Mouse (Mus musculus) forebrain, embryonic 10.5 days (tissue): ENCODE results near the gene Pbxip1. TPM values are rescaled to one million over a fixed set of nuclear protein-coding genes. Genes with fewer than 3 reads are reported as not detected.

Experiments used
- DNase-seq: peaks from one replicate; pipeline ENCODE4 v3.0.0-alpha.2; 2017; ENCODE audit warnings: low spot score; ENCODE audit errors: extremely low spot score
- H3K27ac ChIP-seq: fragments of 300-500 bp; sonication (generic); 2 replicates; pipeline ENCODE4 v1.5.1; 2016; ENCODE audit warnings: mild to moderate bottlenecking
- H3K27me3 ChIP-seq: fragments of 300-500 bp; sonication (generic); 2 replicates; pipeline ENCODE4 v1.6.1; 2016; ENCODE audit warnings: mild to moderate bottlenecking; ENCODE audit not compliant: poor library complexity, severe bottlenecking
- H3K36me3 ChIP-seq: fragments of 300-500 bp; sonication (generic); replicated peaks from 2 replicates; pipeline ENCODE4 v1.6.1; 2016; ENCODE audit warnings: mild to moderate bottlenecking, moderate library complexity
- H3K4me1 ChIP-seq: fragments of 300-500 bp; sonication (generic); 2 replicates; pipeline ENCODE4 v1.6.1; 2016
- H3K4me3 ChIP-seq: fragments of 300-500 bp; sonication (generic); 2 replicates; pipeline ENCODE4 v1.5.1; 2016; ENCODE audit warnings: mild to moderate bottlenecking, moderate library complexity
- H3K9me3 ChIP-seq: fragments of 300-500 bp; sonication (generic); 2 replicates; pipeline ENCODE4 v1.6.1; 2016; ENCODE audit warnings: mild to moderate bottlenecking, moderate library complexity
- WGBS: fragments of 180-500 bp; shearing (Covaris S2); methylation state at CpG from one replicate; pipeline ENCODE4 v1.1.7; 2016; 5-methylcytosine and 5-hydroxymethylcytosine counted together
- polyA plus RNA-seq: library from polyadenylated mRNA; unstranded; fragments of >200 nt; fragmentation: Nextera tagmentation; extraction: Ambion mirVana; gene quantifications from 2 replicates; pipeline ENCODE4 v1.2.1, GENCODE M21; 2016

The Pbxip1 gene
- polyA plus RNA-seq, 1 experiment from 2014 or later = 16.4 TPM

DNA sequence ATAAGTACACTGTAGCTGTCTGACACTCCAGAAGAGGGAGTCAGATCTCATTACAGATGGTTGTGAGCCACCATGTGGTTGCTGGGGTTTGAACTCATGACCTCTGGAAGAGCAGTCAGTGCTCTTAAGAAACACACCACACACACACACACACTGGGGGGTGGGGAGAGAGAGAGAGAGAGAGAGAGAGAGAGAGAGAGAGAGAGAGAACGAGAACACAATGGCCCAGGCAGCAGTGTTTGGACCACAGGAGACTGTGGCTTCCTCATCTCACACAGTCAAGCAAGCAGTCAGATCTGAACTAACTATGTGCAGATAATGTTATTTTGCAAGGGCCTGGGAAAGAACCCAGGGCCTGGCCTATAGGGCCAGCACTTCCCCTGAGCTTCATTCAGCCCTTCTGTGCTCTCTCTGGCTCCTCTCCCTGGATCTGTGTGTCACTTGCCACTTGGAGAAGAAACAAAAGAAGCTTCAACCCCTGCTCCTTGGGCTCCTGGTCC is 19.3 kb downstream of the Pbxip1 start:
- no peak overlapping the region for H3K27ac ChIP-seq

GRCm38 (mm10) chr3:89456726-89457665 is 20.5 kb downstream of the Pbxip1 start:
- WGBS = 39% methylated on average over 10 of the region's 10 CpGs
- H3K4me3 ChIP-seq = no peak overlapping the region
- H3K27ac ChIP-seq = peak overlapping the region; percentile 30; the same call in 1 of the 2 replicates

More for the DNA sequence above, 19.3 kb downstream of the Pbxip1 start:
- no peaks in the 10 kb centered on the region for H3K36me3 ChIP-seq
- H3K4me3 ChIP-seq = no peak overlapping the region
- 76% methylated on average over 1 of the region's 1 CpGs for WGBS
- H3K9me3 ChIP-seq = no peaks in the 10 kb centered on the region
- DNase-seq = no peak
- no peaks in the 10 kb centered on the region for H3K27me3 ChIP-seq
- H3K4me1 ChIP-seq = peaks cover 56% of the 10 kb centered on the region

GRCm38 (mm10) chr3:89458372-89458964 is 22.0 kb downstream of the Pbxip1 start:
- Histone ChIP-seq H3K36me3 (peaks cover 17% of the 10 kb centered on the region), H3K9me3 (no peaks in the 10 kb centered on the region), H3K4me1 (peaks cover 43% of the 10 kb centered on the region), H3K27ac (peak overlapping the region; percentile 92), H3K4me3 (peak overlapping the region; percentile 71), H3K27me3 (no peaks in the 10 kb centered on the region)
- no peak for DNase-seq
- 51% methylated on average over 13 of the region's 13 CpGs for WGBS

More at GRCm38 (mm10) chr3:89456726-89457665, 20.5 kb downstream of the Pbxip1 start:
- H3K27me3 ChIP-seq = no peaks in the 10 kb centered on the region
- H3K36me3 ChIP-seq = peaks cover 9% of the 10 kb centered on the region
- peak; percentile 83 for DNase-seq
- peaks cover 45% of the 10 kb centered on the region for H3K4me1 ChIP-seq
- no peaks in the 10 kb centered on the region for H3K9me3 ChIP-seq

DNA sequence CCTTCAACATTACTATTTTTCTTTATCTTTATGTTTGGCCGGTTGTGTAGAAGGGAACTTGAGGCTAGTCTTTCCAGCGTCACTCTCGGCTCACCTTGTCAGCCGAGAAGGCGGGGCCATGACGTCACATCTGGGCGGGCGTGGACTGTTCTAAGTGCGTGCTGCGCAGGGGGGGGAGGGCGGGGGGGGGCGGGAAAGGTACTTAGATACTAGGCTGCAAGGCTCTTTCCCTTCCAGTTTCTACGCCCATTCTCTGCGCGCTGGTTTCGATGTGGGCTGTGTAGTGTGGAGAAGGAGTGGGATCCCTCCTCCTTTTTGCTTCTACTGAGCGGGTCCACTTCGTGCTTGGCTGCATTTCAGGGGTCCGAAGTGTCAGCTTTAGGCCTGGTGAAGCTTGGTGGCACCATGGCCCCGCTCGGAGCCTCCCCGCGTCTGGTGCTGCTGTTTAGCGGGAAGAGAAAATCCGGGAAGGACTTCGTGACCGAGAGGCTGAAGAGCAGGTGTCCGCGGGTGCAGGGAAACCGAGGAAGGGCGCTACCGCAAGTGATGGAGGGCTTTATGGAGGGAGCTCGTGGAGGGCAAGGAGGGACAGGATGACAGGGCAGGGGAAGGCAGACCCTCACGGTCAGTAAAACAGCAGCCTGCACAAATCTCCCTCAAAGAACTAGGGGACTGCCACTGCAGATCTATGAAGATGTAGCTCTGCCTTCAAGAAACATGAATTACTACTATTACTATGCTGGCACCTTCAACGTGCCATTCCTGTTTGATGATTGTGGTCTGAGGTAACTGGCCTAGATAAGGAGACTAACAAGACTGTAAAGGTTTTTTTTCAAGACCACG is 22.7 kb downstream of the Pbxip1 start:
- H3K27ac ChIP-seq = peak overlapping the region; percentile 92
- H3K27me3 ChIP-seq = no peaks in the 10 kb centered on the region
- WGBS = 2% methylated on average over 36 of the region's 36 CpGs
- peaks cover 20% of the 10 kb centered on the region for H3K36me3 ChIP-seq
- peak overlapping the region; percentile 71 for H3K4me3 ChIP-seq
- H3K9me3 ChIP-seq = no peaks in the 10 kb centered on the region
- H3K4me1 ChIP-seq = peaks cover 43% of the 10 kb centered on the region
- DNase-seq = peak; percentile 90

DNA sequence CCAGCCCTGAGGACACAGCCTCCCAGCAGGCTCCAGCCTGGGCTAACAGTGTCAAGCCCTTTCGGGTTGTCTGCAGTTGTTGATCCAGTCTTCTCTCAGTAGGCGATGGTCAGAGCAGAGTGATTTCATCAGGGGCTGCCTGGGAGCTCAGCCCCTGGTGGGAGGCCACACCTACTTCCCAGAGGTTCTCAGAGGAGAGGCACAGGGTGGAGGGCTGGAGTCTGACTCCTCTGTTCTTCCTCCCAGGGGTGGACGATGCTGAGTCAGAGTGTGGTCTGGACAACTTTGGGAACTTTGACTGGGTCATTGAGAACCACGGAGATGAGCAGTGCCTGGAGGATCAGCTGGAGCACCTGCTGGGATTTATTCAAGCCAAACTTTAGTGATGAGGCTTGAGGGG is 31.8 kb downstream of the Pbxip1 start:
- WGBS = 49% methylated on average over 4 of the region's 4 CpGs
- H3K4me3 ChIP-seq = no peak overlapping the region
- H3K36me3 ChIP-seq = peaks cover 43% of the 10 kb centered on the region
- DNase-seq = no peak
- no peak overlapping the region; the same call in 1 of the 2 replicates for H3K27ac ChIP-seq
- H3K4me1 ChIP-seq = peaks cover 4% of the 10 kb centered on the region; the same call in 1 of the 2 replicates
- no peaks in the 10 kb centered on the region for H3K9me3 ChIP-seq
- no peaks in the 10 kb centered on the region for H3K27me3 ChIP-seq

GRCm38 (mm10) chr3:89472280-89472679 is 35.8 kb downstream of the Pbxip1 start:
- WGBS = 84% methylated on average over 7 of the region's 7 CpGs
- no peak for DNase-seq
- Histone ChIP-seq H3K9me3 (no peaks in the 10 kb centered on the region), H3K27me3 (no peaks in the 10 kb centered on the region), H3K27ac (no peak overlapping the region), H3K4me1 (peaks cover 4% of the 10 kb centered on the region; the same call in 1 of the 2 replicates), H3K4me3 (no peak overlapping the region), H3K36me3 (peaks cover 29% of the 10 kb centered on the region)

GRCm38 (mm10) chr3:89473838-89474237 is 37.3 kb downstream of the Pbxip1 start:
- H3K9me3 ChIP-seq = no peaks in the 10 kb centered on the region
- WGBS = 80% methylated on average over 6 of the region's 6 CpGs
- no peak overlapping the region for H3K27ac ChIP-seq
- no peak for DNase-seq
- H3K27me3 ChIP-seq = no peaks in the 10 kb centered on the region
- no peak overlapping the region for H3K4me3 ChIP-seq
- H3K36me3 ChIP-seq = peaks cover 13% of the 10 kb centered on the region
- H3K4me1 ChIP-seq = peaks cover 4% of the 10 kb centered on the region; the same call in 1 of the 2 replicates

DNA sequence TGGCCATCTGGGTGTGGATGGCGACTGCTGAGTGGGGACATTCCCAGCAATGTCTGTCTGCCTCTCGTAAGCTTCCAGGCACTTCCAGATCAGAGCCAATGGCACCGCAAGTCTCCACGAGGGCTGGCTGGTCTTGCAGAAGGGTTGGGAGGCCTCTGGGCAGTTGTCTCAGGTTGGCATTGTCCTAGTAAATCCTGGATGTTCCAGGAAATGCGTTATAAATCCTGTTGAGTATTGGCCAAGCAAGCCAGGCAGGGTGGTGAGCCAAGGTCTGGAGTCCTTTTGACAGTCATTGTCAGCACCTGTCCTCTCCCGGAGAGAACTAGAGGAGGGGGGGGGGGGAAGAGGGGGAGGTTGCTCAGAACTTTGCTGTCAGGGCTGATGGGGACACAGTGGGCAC is 42.5 kb downstream of the Pbxip1 start:
- Histone ChIP-seq H3K27me3 (0 out of 2 replicates have a peak, but pooled peaks cover under 1% of the 10 kb centered on the region), H3K4me3 (no peak overlapping the region), H3K9me3 (no peaks in the 10 kb centered on the region), H3K36me3 (no peaks in the 10 kb centered on the region), H3K27ac (no peak overlapping the region), H3K4me1 (no peaks in the 10 kb centered on the region)
- no peak for DNase-seq
- 86% methylated on average over 6 of the region's 6 CpGs for WGBS

DNA sequence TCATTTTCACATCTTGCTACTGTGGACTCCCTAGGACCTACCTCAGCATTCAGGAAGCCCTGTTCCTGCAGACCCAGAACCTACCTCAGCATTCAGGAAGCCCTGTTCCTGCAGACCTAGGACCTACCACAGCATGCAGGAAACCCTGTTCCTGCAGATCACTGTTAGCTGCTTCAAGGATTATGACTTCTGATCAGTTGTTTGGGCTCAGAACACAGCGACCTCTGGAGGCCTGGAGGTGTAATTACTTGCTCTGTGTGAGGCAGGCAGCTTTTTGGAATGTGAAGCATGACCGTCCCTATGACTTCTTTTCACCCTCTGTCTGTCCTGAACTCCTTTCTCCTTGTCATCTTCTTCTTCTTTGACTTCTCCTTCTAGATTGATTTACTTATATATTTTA is 45.0 kb downstream of the Pbxip1 start:
- 45% methylated on average over 2 of the region's 2 CpGs for WGBS
- Histone ChIP-seq H3K9me3 (no peaks in the 10 kb centered on the region), H3K4me1 (peaks cover 9% of the 10 kb centered on the region), H3K4me3 (no peak overlapping the region), H3K27ac (no peak overlapping the region), H3K27me3 (peaks cover 12% of the 10 kb centered on the region), H3K36me3 (no peaks in the 10 kb centered on the region)
- DNase-seq = peak; percentile 31

DNA sequence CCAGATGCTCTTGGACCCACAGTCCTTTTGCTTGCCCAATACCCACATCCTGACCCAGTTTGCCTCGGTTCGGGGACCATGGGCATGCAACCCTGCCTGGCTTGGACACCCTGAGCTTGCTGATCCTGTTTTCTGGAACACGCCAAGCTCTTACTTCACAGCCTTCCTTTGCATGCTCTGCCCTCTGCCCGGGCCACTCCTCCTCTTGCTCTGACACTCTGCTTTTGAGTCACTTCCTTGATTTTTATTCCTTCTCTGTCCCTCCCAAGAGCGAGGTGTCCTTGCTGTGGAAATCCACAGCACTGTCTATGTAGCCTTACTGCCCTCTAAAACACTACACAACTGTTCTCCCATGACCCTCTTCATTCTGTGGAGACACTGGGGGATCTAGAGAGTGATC is 45.7 kb downstream of the Pbxip1 start:
- Histone ChIP-seq H3K4me3 (no peak overlapping the region), H3K4me1 (peaks cover 9% of the 10 kb centered on the region), H3K27me3 (peaks cover 15% of the 10 kb centered on the region), H3K9me3 (no peaks in the 10 kb centered on the region), H3K27ac (no peak overlapping the region), H3K36me3 (no peaks in the 10 kb centered on the region)
- no peak for DNase-seq
- WGBS = 94% methylated on average over 5 of the region's 5 CpGs

- no peaks in the 10 kb centered on the region for H3K36me3 ChIP-seq
- H3K4me3 ChIP-seq = peak overlapping the region; percentile 35
- peaks cover 15% of the 10 kb centered on the region for H3K27me3 ChIP-seq
- peaks cover 9% of the 10 kb centered on the region for H3K4me1 ChIP-seq
- H3K9me3 ChIP-seq = no peaks in the 10 kb centered on the region
- H3K27ac ChIP-seq = no peak overlapping the region; the same call in 1 of the 2 replicates
- 21% methylated on average over 24 of the region's 24 CpGs for WGBS
- peak; percentile 81 for DNase-seq
Measured at GRCm38 (mm10) chr3:89484766-89485524, 48.4 kb downstream of the Pbxip1 start.
